Mouse (Mus musculus) left cerebral cortex, adult 2 months (tissue): ENCODE results near the gene Endod1. TPM values are rescaled to one million over a fixed set of nuclear protein-coding genes. Genes with fewer than 3 reads are reported as not detected.

Source experiments
- DNase-seq, 2 experiments: peaks; one replicate each; pipeline ENCODE4 v3.0.0; 2021 to 2022; ENCODE audit warnings: low spot score in 2 of 2, mixed read lengths in 1 of 2; ENCODE audit errors: extremely low spot score in 1 of 2
- H3K27ac ChIP-seq: fragments of 200-600 bp; 2 replicates; pipeline ENCODE4 v1.8.1; 2022
- H3K4me3 ChIP-seq: fragments of 200-600 bp; 2 replicates; pipeline ENCODE4 v1.8.1; 2022
- CTCF ChIP-seq: fragments of 200-600 bp; IDR thresholded peaks from 2 replicates; pipeline ENCODE4 v1.8.1; 2022; ENCODE audit warnings: antibody characterized with exemption, mild to moderate bottlenecking, moderate library complexity
- intact Hi-C: fragments of 180-260 bp; cut with DNase I; formaldehyde crosslinking; loops from one replicate; pipeline ENCODE4 v1.15.1; 2025
- long read RNA-seq, 2 experiments: library from polyadenylated mRNA; stranded (forward); transcript quantifications; one replicate each; pipeline ENCODE4 v2.0.0; 2021; ENCODE audit warnings: borderline mapping rate in 2 of 2
- total RNA-seq, 2 experiments: library from RNA; stranded (reverse); gene quantifications; 2 replicates each; pipeline ENCODE4 v1.2.3; 2021

Endod1 gene
- 10 to 100 TPM; 62.1 to 62.5 TPM for total RNA-seq
- long read RNA-seq, experiment 1, full-length matches to known transcripts: 137 of 150 reads
- long read RNA-seq, experiment 1, partial matches to known transcripts: 0 of 150 reads
- long read RNA-seq, experiment 1, other reads (novel, unspliced or antisense): 13 of 150 reads
- long read RNA-seq, experiment 2, full-length matches to known transcripts: 81 of 88 reads
- long read RNA-seq, experiment 2, partial matches to known transcripts: 0 of 88 reads
- long read RNA-seq, experiment 2, other reads (novel, unspliced or antisense): 7 of 88 reads

DNA sequence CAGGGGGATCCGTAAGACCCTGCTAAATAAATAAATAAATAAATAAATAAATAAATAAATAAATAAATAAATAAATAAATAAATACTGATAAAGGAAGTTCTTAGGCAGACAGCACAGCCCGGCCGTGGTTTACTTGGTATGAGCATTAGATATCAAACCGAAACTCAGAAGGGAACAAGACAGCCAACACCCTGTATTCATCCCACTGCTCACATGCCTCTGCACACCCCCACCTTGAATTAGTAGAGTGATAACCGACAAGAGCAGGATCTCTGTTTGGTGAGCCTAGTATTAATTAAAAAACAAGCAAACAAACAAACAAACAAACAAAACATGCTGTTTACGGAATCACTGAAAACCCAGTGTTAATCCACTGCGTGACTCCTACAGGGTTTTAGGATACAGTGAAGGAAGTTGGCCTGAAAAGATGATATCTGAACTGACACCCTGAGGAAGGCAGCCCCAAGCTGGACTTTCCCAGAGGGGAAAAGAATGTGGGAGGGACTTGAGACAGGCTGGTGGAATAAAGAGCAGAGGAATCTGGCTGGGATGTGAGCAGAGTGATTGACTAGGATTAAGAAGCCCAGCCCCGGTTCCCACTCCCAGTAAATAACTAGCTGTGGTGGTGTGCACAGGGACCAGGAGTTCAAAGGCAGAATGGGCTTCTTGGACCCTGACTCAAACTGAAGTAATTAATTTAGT lies at the start of gene Endod1:
Endod1 (minus strand) TSS at position 155 of the 703 bp plus-strand sequence.
- intact Hi-C loops: loop anchor here (2.0 to 5.0 kb wide), 2 partner anchors 104 to 119 kb away; partner anchors contain the start of genes Cwc15, Kdm4d and Sesn3
- no peak for DNase-seq
- no peak for TF ChIP-seq CTCF
- H3K4me3 ChIP-seq: peak within 1 kb of the TSS; percentile 81
- H3K27ac ChIP-seq: peak within 1 kb of the TSS; percentile 96

DNA sequence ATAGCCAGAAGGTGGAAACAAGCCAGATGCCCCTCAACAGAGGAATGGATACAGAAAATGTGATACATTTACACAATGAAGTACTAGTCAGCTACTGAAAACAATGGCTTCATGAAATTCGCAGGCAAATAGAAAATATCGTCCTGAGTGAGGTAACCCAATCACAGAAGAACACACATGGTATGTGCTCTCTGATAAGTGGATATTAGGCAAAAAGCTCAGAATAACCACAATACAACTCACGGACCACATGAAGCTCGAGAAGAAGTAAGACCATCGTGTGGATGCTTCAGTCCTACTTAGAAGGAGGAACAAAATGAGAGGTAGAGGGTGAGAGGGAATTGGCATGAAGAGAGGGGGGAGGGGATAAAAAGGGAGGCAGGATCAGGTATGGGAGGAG lies 27.8 kb upstream of the Endod1 start:
- DNase-seq: no peak
- intact Hi-C loops: no loop called here
- Histone ChIP-seq H3K27ac (no peak overlapping the region), H3K4me3 (no peak overlapping the region)
- TF ChIP-seq CTCF: no peak

DNA sequence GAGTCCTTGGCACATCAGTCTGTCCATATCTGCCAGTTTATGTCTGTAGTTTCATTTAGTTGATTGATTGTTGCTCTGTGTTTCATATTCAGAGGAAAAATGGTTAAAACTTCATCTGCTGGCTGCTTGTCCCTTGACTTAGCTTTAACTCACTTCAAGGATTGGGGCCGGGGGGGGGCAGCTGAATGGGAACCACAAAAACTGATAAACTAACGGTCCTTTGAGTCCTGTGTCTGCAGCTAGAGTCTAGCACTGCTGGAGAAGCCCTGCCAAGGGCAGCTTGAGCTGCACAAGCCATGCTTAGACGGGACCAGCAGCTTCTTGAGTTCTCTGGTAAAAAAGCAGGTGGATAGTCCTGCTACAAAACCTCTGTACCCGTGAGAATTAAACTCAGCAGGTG lies 26.7 kb upstream of the Endod1 start:
- intact Hi-C loops: no loop called here
- no peak for DNase-seq
- no peak overlapping the region for H3K27ac ChIP-seq
- no peak overlapping the region for H3K4me3 ChIP-seq
- no peak for TF ChIP-seq CTCF

DNA sequence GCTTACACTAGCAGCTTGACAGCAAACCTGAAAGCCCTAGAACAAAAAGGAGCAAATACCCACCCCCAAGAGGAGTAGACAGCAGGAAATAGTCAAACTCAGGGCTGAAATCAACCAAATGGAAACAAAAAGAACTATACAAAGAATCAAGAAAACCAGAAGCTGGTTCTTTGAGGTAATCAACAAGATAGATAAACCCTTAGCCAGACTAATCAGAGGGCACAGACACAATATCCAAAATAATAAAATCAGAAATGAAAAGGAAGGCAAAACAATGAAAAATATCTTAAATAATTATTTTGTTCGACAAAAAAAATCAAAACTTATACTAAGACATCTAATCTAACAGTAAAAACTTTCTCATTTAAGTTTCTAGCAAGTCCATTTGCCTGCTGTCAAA lies 24.7 kb upstream of the Endod1 start:
- H3K4me3 ChIP-seq: no peak overlapping the region
- intact Hi-C loops: no loop called here
- H3K27ac ChIP-seq: no peak overlapping the region
- no peak for DNase-seq
- TF ChIP-seq CTCF: no peak

DNA sequence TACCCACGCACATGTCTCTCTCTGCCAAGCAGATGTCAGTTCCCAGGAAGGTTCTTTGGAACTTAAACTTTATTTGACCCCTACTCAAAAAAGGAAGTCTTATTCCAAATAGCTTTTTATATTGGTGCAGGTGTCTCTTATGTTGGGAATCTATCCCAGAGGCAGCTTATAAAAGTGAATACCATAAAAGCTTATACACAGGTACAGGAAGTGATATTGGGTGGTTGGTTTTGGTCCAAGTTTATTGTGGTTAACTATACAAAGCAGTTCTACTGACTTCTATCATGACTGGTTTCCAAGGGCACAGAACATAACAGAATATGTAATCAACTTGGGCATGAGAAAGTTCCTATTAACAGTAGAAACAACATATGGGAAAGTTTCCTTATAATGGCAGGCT lies 20.8 kb upstream of the Endod1 start:
- no peak overlapping the region for H3K27ac ChIP-seq
- H3K4me3 ChIP-seq: no peak overlapping the region
- TF ChIP-seq CTCF: no peak
- intact Hi-C loops: no loop called here
- DNase-seq: no peak

DNA sequence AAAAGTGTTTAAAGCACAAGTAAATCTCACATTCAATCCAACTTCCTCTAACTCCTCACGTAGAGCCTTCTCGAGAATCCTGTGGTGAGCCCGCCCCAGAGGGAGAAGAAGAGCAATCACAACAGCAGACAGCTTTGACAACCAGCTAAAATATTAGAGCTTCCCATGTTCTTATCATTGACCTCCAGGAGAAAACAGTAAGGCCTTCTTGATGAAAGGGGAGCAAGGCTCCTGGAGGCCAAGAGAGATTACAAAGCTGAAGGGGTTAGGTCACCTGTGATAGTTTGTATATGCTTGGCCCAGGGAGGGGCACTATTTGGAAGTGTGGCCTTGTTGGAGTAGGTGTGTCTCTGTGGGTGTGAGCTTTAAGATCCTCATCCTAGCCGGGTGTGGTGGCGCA lies 19.1 kb upstream of the Endod1 start:
- intact Hi-C loops: no loop called here
- Histone ChIP-seq H3K4me3 (no peak overlapping the region), H3K27ac (no peak overlapping the region)
- TF ChIP-seq CTCF: no peak
- no peak for DNase-seq

DNA sequence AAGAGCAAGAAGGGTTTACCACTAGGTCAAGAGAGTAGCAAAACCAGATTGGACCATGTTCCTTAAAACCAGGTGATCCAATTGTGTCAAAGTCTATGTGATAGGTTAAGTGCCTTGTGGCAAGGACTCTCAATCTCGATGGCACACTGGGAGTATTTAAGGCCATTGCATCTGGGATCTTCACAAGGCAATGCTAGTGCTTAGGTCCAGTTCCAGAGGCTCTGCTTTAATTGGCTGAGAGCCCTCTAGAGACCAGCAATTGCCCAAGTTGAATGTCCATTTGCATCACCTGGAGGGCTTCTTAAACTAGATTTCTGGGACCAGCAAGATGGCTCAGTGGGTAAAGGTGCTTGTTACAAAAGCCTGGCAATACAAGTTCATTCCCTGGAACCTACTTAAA lies 17.6 kb upstream of the Endod1 start:
- no peak for DNase-seq
- TF ChIP-seq CTCF: no peak
- Histone ChIP-seq H3K4me3 (no peak overlapping the region), H3K27ac (no peak overlapping the region)
- intact Hi-C loops: no loop called here

DNA sequence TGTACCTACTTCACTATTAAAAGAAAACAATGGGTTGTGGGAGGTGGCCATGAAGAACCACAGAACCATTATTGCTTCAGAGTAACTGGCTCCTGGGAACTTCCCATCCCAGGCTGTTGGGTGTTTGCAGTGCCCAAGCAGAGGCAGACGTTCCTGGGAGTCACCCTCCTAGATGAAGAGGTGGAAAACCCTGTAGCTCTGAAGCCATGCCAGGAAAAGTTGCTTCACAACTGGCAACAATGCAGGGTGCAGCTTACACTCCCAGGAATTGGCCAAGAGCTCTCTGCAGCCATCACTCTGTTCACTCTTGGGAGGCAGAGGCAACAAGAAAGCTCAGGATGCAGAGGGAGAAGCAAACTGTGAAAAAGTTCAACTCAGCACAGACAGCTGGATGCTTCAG lies 16.8 kb upstream of the Endod1 start:
- intact Hi-C loops: no loop called here
- no peak overlapping the region for H3K4me3 ChIP-seq
- no peak for DNase-seq
- TF ChIP-seq CTCF: no peak
- no peak overlapping the region for H3K27ac ChIP-seq

DNA sequence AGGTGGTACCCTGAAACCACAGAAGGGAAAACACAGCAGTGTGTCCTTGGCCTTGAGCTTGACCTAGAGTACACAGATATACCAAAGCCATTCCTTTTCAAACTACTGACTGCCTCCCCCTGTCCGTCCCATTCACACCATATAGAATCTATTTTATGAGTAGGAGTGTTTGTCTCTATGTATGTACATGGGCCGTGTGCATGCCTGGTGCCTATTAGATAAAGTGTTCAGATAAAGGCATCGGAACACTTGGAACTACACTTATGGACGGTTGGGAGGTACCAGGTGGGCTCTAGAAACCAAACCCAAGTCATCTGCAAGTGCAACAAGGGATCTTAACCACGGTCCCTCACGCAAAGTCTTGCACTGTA lies 16.1 kb upstream of the Endod1 start:
- no peak for DNase-seq
- no peak for TF ChIP-seq CTCF

DNA sequence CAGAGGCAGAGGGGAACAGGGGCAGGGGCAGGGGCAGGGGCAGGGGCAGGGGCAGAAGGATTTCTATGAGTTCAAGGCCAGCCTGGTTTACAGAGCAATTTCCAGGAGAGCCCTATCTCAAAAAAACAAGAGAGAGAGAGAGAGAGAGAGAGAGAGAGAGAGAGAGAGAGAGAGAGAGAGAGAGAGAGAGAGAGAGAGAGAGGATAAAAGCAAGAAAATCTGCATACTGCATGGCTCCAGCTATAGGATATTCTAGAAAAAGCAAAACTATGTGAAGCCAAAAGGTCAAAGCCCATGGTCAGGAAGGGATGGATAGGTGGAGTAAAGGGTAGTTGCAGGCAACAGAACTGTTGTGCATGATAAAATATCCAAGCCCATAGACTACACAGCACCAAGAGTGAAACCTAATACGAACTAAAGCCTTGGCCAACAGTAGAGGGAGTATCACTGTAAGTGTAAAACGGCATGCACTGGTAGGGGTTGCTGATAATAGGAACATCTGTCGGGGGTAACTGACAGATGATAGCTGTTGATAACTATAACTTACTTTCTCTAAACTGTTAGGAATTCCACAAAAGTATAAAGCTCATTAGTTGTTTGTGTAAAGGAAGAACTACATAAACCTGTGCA lies 15.6 kb upstream of the Endod1 start:
- intact Hi-C loops: no loop called here
- TF ChIP-seq CTCF: no peak

More for the DNA sequence above, 16.1 kb upstream of the Endod1 start:
- H3K27ac ChIP-seq: no peak overlapping the region
- H3K4me3 ChIP-seq: no peak overlapping the region
- intact Hi-C loops: no loop called here

DNA sequence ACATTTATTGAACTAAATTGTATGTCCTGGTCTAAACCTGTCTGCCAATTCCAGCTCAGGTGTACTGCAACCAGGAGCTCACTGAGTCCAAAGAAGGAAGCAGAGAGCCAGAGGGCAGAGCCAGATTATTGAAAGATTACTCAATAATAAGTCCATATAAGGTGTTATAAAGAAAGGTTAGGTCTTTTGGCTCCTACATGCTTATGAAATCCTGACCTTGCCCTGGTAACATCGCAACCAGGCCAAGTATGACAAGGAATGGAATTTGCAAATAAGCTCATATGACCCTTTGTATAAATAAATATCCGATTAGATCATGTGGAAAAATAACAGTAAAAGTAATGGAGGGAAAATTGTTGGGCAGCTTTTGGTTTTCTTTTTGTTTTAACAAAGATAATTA lies 14.8 kb upstream of the Endod1 start:
- Histone ChIP-seq H3K27ac (no peak overlapping the region), H3K4me3 (no peak overlapping the region)
- intact Hi-C loops: no loop called here
- TF ChIP-seq CTCF: no peak
- DNase-seq: no peak

More for the DNA sequence above, 15.6 kb upstream of the Endod1 start:
- no peak for DNase-seq
- Histone ChIP-seq H3K27ac (no peak overlapping the region), H3K4me3 (no peak overlapping the region)

DNA sequence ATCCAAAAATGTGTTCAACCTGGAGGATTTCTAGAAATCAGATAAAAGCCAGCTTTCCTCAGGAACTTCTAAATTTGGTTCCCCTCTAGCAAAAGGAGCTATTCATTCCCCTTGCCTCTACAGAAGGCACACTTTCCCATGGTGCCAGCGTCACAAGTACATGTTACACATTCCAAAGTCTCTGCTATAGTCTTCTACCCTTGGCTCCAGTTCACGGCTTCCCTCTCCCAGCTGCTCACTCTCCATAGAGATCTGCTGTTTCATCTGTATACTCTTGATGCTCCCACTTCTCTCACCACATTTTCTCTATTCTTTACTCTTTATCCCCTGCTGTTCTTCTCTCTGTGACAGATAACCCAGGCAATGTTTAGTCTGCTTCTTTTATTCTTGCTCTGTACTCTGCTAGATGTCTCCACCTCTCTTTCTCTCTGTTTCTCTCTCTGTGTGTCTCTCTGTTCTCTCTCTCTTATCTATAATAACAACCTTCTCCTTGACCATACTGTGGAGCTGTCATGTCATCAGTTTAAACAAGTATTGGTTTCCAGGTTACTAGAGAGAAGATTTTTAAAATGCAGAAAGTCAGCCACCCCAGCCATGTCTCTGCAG lies 13.8 kb upstream of the Endod1 start:
- intact Hi-C loops: no loop called here
- Histone ChIP-seq H3K27ac (no peak overlapping the region), H3K4me3 (no peak overlapping the region)
- no peak for DNase-seq
- TF ChIP-seq CTCF: no peak
